Mouse (Mus musculus) heart, adult 2 months (tissue): ENCODE measurements around the gene Gm29666. TPM values are rescaled to one million over a fixed set of nuclear protein-coding genes. Genes with fewer than 3 reads are reported as not detected.

Source experiments
- DNase-seq, 2 experiments: peaks; one replicate each; pipeline ENCODE4 v3.0.0; 2021
- H3K27ac ChIP-seq: fragments of 200-600 bp; 2 replicates; pipeline ENCODE4 v1.8.1; 2022
- H3K27me3 ChIP-seq: fragments of 200-500 bp; 2 replicates; pipeline ENCODE4 v1.6.1; 2012; ENCODE audit warnings: mild to moderate bottlenecking, low read length, inconsistent platforms, mixed read lengths; ENCODE audit not compliant: control insufficient read depth, insufficient read depth
- H3K36me3 ChIP-seq: fragments of 200-500 bp; 2 replicates; pipeline ENCODE4 v1.6.1; 2012; ENCODE audit warnings: low read length, inconsistent platforms; ENCODE audit not compliant: control insufficient read depth, insufficient read depth
- H3K4me1 ChIP-seq: fragments of 200-500 bp; 2 replicates; pipeline ENCODE4 v1.6.1; 2011; ENCODE audit warnings: low read length; ENCODE audit not compliant: control insufficient read depth, insufficient read depth
- H3K4me3 ChIP-seq: fragments of 200-600 bp; 2 replicates; pipeline ENCODE4 v1.8.1; 2022
- H3K79me2 ChIP-seq: fragments of 200-500 bp; replicated peaks from 2 replicates; pipeline ENCODE4 v1.6.1; 2012; ENCODE audit warnings: mild to moderate bottlenecking, inconsistent platforms, low read length, moderate library complexity, mixed read lengths; ENCODE audit not compliant: control insufficient read depth, insufficient read depth
- H3K9ac ChIP-seq: fragments of 200-500 bp; 2 replicates; pipeline ENCODE4 v1.6.1; 2012; ENCODE audit warnings: low read depth, mild to moderate bottlenecking, control low read depth, inconsistent platforms, low read length, mixed read lengths
- CTCF ChIP-seq: fragments of 200-600 bp; IDR thresholded peaks from 2 replicates; pipeline ENCODE4 v1.8.1; 2022; ENCODE audit warnings: antibody characterized with exemption, mild to moderate bottlenecking, moderate library complexity
- EP300 ChIP-seq: fragments of 200-500 bp; IDR thresholded peaks from 2 replicates; pipeline ENCODE4 v1.6.1; 2011; ENCODE audit warnings: low read depth, low read length, control low read depth; ENCODE audit not compliant: insufficient read depth
- POLR2A ChIP-seq: fragments of 200-500 bp; IDR thresholded peaks from 2 replicates; pipeline ENCODE4 v1.6.1; 2011; ENCODE audit warnings: mild to moderate bottlenecking, low read depth, low read length, control low read depth; ENCODE audit not compliant: insufficient read depth
- WGBS: fragments of 180-500 bp; shearing (Covaris S2); methylation state at CpG from one replicate; pipeline ENCODE4 v1.1.7; 2018; 5-methylcytosine and 5-hydroxymethylcytosine counted together
- intact Hi-C: fragments of 180-260 bp; cut with DNase I; formaldehyde crosslinking; loops from one replicate; pipeline ENCODE4 v1.15.1; 2025
- microRNA-seq, 2 experiments: library from miRNA; unstranded; fragments of <30 nt; microRNA quantifications; one replicate each; pipeline ENCODE4 v1.2.0; 2021
- polyA plus RNA-seq: library from polyadenylated mRNA; depleted of rRNA; stranded (reverse); fragments of >200 nt; gene quantifications from 2 replicates; pipeline ENCODE4 v1.2.3, GENCODE M21; 2012; rRNA removed
- total RNA-seq, 2 experiments: library from RNA; stranded (reverse); gene quantifications; 2 replicates each; pipeline ENCODE4 v1.2.3; 2021

Gm29666 gene
- total and polyA plus RNA-seq, 3 experiments = 0.11 to 0.16 (median 0.13) TPM

- TF ChIP-seq EP300 = no peak
- 66% methylated on average over 3 of the region's 3 CpGs for WGBS
Observed at GRCm38 (mm10) chr15:84871802-84872201, 48.0 kb downstream of the Gm29666 start.

GRCm38 (mm10) chr15:84861911-84862310 lies 57.9 kb downstream of the Gm29666 start:
- intact Hi-C loops = no loop called here
- Histone ChIP-seq H3K4me1 (no peaks in the 10 kb centered on the region), H3K27ac (no peak overlapping the region), H3K27me3 (no peaks in the 10 kb centered on the region), H3K4me3 (no peak overlapping the region), H3K36me3 (no peaks in the 10 kb centered on the region), H3K9ac (no peak overlapping the region), H3K79me2 (no peaks in the 10 kb centered on the region)
- no peak for DNase-seq
- TF ChIP-seq CTCF = no peak
- no peak for TF ChIP-seq EP300
- TF ChIP-seq POLR2A = no peak
- WGBS = 82% methylated on average over 8 of the region's 8 CpGs

More at GRCm38 (mm10) chr15:84871802-84872201, 48.0 kb downstream of the Gm29666 start:
- intact Hi-C loops = no loop called here
- no peaks in the 10 kb centered on the region for H3K27me3 ChIP-seq
- H3K36me3 ChIP-seq = no peaks in the 10 kb centered on the region
- no peak overlapping the region for H3K4me3 ChIP-seq
- DNase-seq = no peak
- H3K79me2 ChIP-seq = no peaks in the 10 kb centered on the region
- no peaks in the 10 kb centered on the region for H3K4me1 ChIP-seq
- H3K9ac ChIP-seq = no peak overlapping the region
- no peak overlapping the region for H3K27ac ChIP-seq

Small RNAs within 50 kb of the gene (microRNA-seq; reads per million reads assigned to microRNA genes)
- 93.1 to 107 reads per million in 2 experiments for gene Mir1249

Other genes starting within 250 kb of the Gm29666 start
- 1 to 10 TPM in 1 of 2 experiments, under 1 TPM in 1; 0.70 to 1.5 TPM for gene Arhgap8, start 200.0 kb downstream of the Gm29666 start, total RNA-seq
- gene Arhgap8, start 200.0 kb downstream of the Gm29666 start, polyA plus RNA-seq = 1.7 and 1.9 TPM in 2 replicates
- gene Phf21b, start 64.0 kb downstream of the Gm29666 start, total RNA-seq = 1 to 10 TPM; 1.1 TPM
- gene Phf21b, start 64.0 kb downstream of the Gm29666 start, polyA plus RNA-seq = 3.3 and 4.1 TPM in 2 replicates
- 10 to 100 TPM; 15.5 to 16.6 TPM for gene Nup50, start 3.4 kb upstream of the Gm29666 start, total RNA-seq
- gene Nup50, start 3.4 kb upstream of the Gm29666 start, polyA plus RNA-seq = 3.8 and 5.5 TPM in 2 replicates
- gene 5031439G07Rik, start 68.5 kb upstream of the Gm29666 start, total RNA-seq = 10 to 100 TPM; 28.9 to 36.1 TPM
- gene 5031439G07Rik, start 68.5 kb upstream of the Gm29666 start, polyA plus RNA-seq = 13.1 and 15.8 TPM in 2 replicates
- not detected for gene Upk3a, start 97.1 kb upstream of the Gm29666 start, total RNA-seq
- gene Upk3a, start 97.1 kb upstream of the Gm29666 start, polyA plus RNA-seq = 0.39 TPM in 1 of 2 replicates, not detected in the other
- gene Fam118a, start 108.9 kb upstream of the Gm29666 start, total RNA-seq = 1 to 10 TPM; 6.1 to 6.3 TPM
- 4.7 and 6.3 TPM in 2 replicates for gene Fam118a, start 108.9 kb upstream of the Gm29666 start, polyA plus RNA-seq
- gene Smc1b, start 211.9 kb upstream of the Gm29666 start, total RNA-seq = not detected
- gene Smc1b, start 211.9 kb upstream of the Gm29666 start, polyA plus RNA-seq = not detected in 2 replicates
- not detected for gene Ribc2, start 212.0 kb upstream of the Gm29666 start, total RNA-seq
- gene Ribc2, start 212.0 kb upstream of the Gm29666 start, polyA plus RNA-seq = 0.14 TPM in 1 of 2 replicates, not detected in the other